Mouse (Mus musculus): ENCODE results near the gene Ppp1r12a. TPM values are rescaled to one million over a fixed set of nuclear protein-coding genes. Genes with fewer than 3 reads are reported as not detected.

Ppp1r12a gene
- polyA plus RNA-seq, 1 experiment from 2014 or later, result 84.1 TPM

- H3K36me3 ChIP-seq (ENCODE audit: control insufficient read depth, insufficient read depth), result no peaks in the 10 kb centered on the region
- no peak for TF ChIP-seq CTCF (IDR thresholded peaks at IDR 0.05; ENCODE audit: low read depth)
- no peak overlapping the region for H3K9ac ChIP-seq (ENCODE audit: low read depth, low read length)
- ATAC-seq, result no peak
- H3K4me2 ChIP-seq (replicated peaks; ENCODE audit: low read depth), result no peak overlapping the region
- WGBS, result 88% methylated on average over 7 of the region's 7 CpGs
- H3K4me3 ChIP-seq (ENCODE audit: low read depth, low read length), result no peak overlapping the region
- H3K9me3 ChIP-seq (ENCODE audit: control insufficient read depth), result no peaks in the 10 kb centered on the region
- H3K27me3 ChIP-seq (replicated peaks; ENCODE audit: control insufficient read depth, insufficient read depth, low read length), result no peaks in the 10 kb centered on the region
- no peaks in the 10 kb centered on the region for H3K4me1 ChIP-seq (replicated peaks; ENCODE audit: control insufficient read depth, insufficient read depth, low read length)
- no peak overlapping the region for H3K27ac ChIP-seq (ENCODE audit: low read depth, low read length)
These were observed 134.5 kb downstream of the Ppp1r12a start for GRCm38 (mm10) chr10:108296446-108296845.

GRCm38 (mm10) chr10:108298261-108298660 lies 136.3 kb downstream of the Ppp1r12a start:
- WGBS, result 96% methylated on average over 13 of the region's 13 CpGs
- no peak overlapping the region for H3K4me3 ChIP-seq (ENCODE audit: low read depth, low read length)
- ATAC-seq, result no peak

GRCm38 (mm10) chr10:108298841-108299545 lies 137.0 kb downstream of the Ppp1r12a start:
- 68% methylated on average over 16 of the region's 17 CpGs for WGBS
- Histone ChIP-seq H3K27me3 (replicated peaks; ENCODE audit: control insufficient read depth, insufficient read depth, low read length) (no peaks in the 10 kb centered on the region), H3K27ac (ENCODE audit: low read depth, low read length) (no peak overlapping the region)

More at GRCm38 (mm10) chr10:108298261-108298660, 136.3 kb downstream of the Ppp1r12a start:
- no peak overlapping the region for H3K4me2 ChIP-seq (replicated peaks; ENCODE audit: low read depth)
- TF ChIP-seq CTCF (IDR thresholded peaks at IDR 0.05; ENCODE audit: low read depth), result no peak
- no peak overlapping the region for H3K27ac ChIP-seq (ENCODE audit: low read depth, low read length)
- H3K4me1 ChIP-seq (replicated peaks; ENCODE audit: control insufficient read depth, insufficient read depth, low read length), result no peaks in the 10 kb centered on the region
- no peaks in the 10 kb centered on the region for H3K27me3 ChIP-seq (replicated peaks; ENCODE audit: control insufficient read depth, insufficient read depth, low read length)
- no peaks in the 10 kb centered on the region for H3K9me3 ChIP-seq (ENCODE audit: control insufficient read depth)
- no peaks in the 10 kb centered on the region for H3K36me3 ChIP-seq (ENCODE audit: control insufficient read depth, insufficient read depth)
- H3K9ac ChIP-seq (ENCODE audit: low read depth, low read length), result no peak overlapping the region

GRCm38 (mm10) chr10:108299828-108300227 lies 137.8 kb downstream of the Ppp1r12a start:
- Histone ChIP-seq H3K4me3 (ENCODE audit: low read depth, low read length) (no peak overlapping the region), H3K9ac (ENCODE audit: low read depth, low read length) (no peak overlapping the region), H3K27ac (ENCODE audit: low read depth, low read length) (no peak overlapping the region), H3K4me2 (replicated peaks; ENCODE audit: low read depth) (peak overlapping the region; percentile 30), H3K9me3 (ENCODE audit: control insufficient read depth) (no peaks in the 10 kb centered on the region), H3K27me3 (replicated peaks; ENCODE audit: control insufficient read depth, insufficient read depth, low read length) (no peaks in the 10 kb centered on the region), H3K36me3 (ENCODE audit: control insufficient read depth, insufficient read depth) (no peaks in the 10 kb centered on the region), H3K4me1 (replicated peaks; ENCODE audit: control insufficient read depth, insufficient read depth, low read length) (no peaks in the 10 kb centered on the region)
- 28% methylated on average over 11 of the region's 11 CpGs for WGBS
- TF ChIP-seq CTCF (IDR thresholded peaks at IDR 0.05; ENCODE audit: low read depth), result no peak
- peak; percentile 51 for ATAC-seq

More at GRCm38 (mm10) chr10:108298841-108299545, 137.0 kb downstream of the Ppp1r12a start:
- H3K36me3 ChIP-seq (ENCODE audit: control insufficient read depth, insufficient read depth), result no peaks in the 10 kb centered on the region
- ATAC-seq, result no peak
- no peak overlapping the region for H3K4me2 ChIP-seq (replicated peaks; ENCODE audit: low read depth)
- no peaks in the 10 kb centered on the region for H3K9me3 ChIP-seq (ENCODE audit: control insufficient read depth)
- H3K4me1 ChIP-seq (replicated peaks; ENCODE audit: control insufficient read depth, insufficient read depth, low read length), result no peaks in the 10 kb centered on the region
- H3K4me3 ChIP-seq (ENCODE audit: low read depth, low read length), result no peak overlapping the region
- TF ChIP-seq CTCF (IDR thresholded peaks at IDR 0.05; ENCODE audit: low read depth), result no peak
- H3K9ac ChIP-seq (ENCODE audit: low read depth, low read length), result no peak overlapping the region

- Histone ChIP-seq H3K9ac (ENCODE audit: low read depth, low read length) (no peak overlapping the region), H3K36me3 (ENCODE audit: control insufficient read depth, insufficient read depth) (no peaks in the 10 kb centered on the region), H3K4me2 (replicated peaks; ENCODE audit: low read depth) (peak overlapping the region; percentile 48), H3K27ac (ENCODE audit: low read depth, low read length) (no peak overlapping the region), H3K4me3 (ENCODE audit: low read depth, low read length) (no peak overlapping the region), H3K4me1 (replicated peaks; ENCODE audit: control insufficient read depth, insufficient read depth, low read length) (no peaks in the 10 kb centered on the region), H3K27me3 (replicated peaks; ENCODE audit: control insufficient read depth, insufficient read depth, low read length) (no peaks in the 10 kb centered on the region), H3K9me3 (ENCODE audit: control insufficient read depth) (no peaks in the 10 kb centered on the region)
- peak; percentile 67 for ATAC-seq
- WGBS, result 9% methylated on average over 19 of the region's 19 CpGs
- peak; percentile 91 for TF ChIP-seq CTCF (IDR thresholded peaks at IDR 0.05; ENCODE audit: low read depth)
These were observed 138.8 kb downstream of the Ppp1r12a start for GRCm38 (mm10) chr10:108300843-108301242.

GRCm38 (mm10) chr10:108307772-108308171 lies 145.8 kb downstream of the Ppp1r12a start:
- H3K9me3 ChIP-seq (ENCODE audit: control insufficient read depth), result no peaks in the 10 kb centered on the region
- 81% methylated on average over 11 of the region's 11 CpGs for WGBS
- H3K27me3 ChIP-seq (replicated peaks; ENCODE audit: control insufficient read depth, insufficient read depth, low read length), result no peaks in the 10 kb centered on the region
- H3K36me3 ChIP-seq (ENCODE audit: control insufficient read depth, insufficient read depth), result no peaks in the 10 kb centered on the region
- no peak overlapping the region for H3K9ac ChIP-seq (ENCODE audit: low read depth, low read length)
- no peak for TF ChIP-seq CTCF (IDR thresholded peaks at IDR 0.05; ENCODE audit: low read depth)
- H3K27ac ChIP-seq (ENCODE audit: low read depth, low read length), result no peak overlapping the region
- H3K4me2 ChIP-seq (replicated peaks; ENCODE audit: low read depth), result no peak overlapping the region
- H3K4me1 ChIP-seq (replicated peaks; ENCODE audit: control insufficient read depth, insufficient read depth, low read length), result no peaks in the 10 kb centered on the region
- no peak overlapping the region for H3K4me3 ChIP-seq (ENCODE audit: low read depth, low read length)
- ATAC-seq, result no peak
